Mouse (Mus musculus) heart, embryonic 14.5 days (tissue): Measurements from ENCODE around the gene Ndufaf2. TPM values are rescaled to one million over a fixed set of nuclear protein-coding genes. Genes with fewer than 3 reads are reported as not detected.
A peak's percentile ranks its signal among the peaks of the same experiment; 100 is the strongest.

Experiments used
- ATAC-seq: fragments of 200-750 bp; cut with Nextera tagmentation; 2 replicates; pipeline ENCODE4 v1.8.0; 2017; ENCODE audit warnings: low read depth, moderate TSS enrichment; ENCODE audit not compliant: insufficient number of reproducible peaks, insufficient read depth, low FRiP score
- H3K27ac ChIP-seq, 2 experiments: fragments of 200-500 bp in 1 of 2; fragments of 300-500 bp in 1 of 2; sonication (generic) in 1 of 2; replicated peaks in 1 of 2; 2 replicates each; pipeline ENCODE4 v1.5.1; 2012 to 2014; ENCODE audit warnings: low read depth in 2 of 2, low read length in 2 of 2, control low read depth in 1 of 2, mild to moderate bottlenecking in 1 of 2, mixed read lengths in 1 of 2; ENCODE audit not compliant: control insufficient read depth in 1 of 2, insufficient read depth in 1 of 2
- H3K27me3 ChIP-seq: fragments of 300-500 bp; sonication (generic); 2 replicates; pipeline ENCODE4 v1.6.1; 2014; ENCODE audit warnings: mild to moderate bottlenecking, low read length, control low read depth; ENCODE audit not compliant: control insufficient read depth, insufficient read depth
- H3K36me3 ChIP-seq: fragments of 300-500 bp; sonication (generic); 2 replicates; pipeline ENCODE4 v1.6.1; 2014; ENCODE audit warnings: mild to moderate bottlenecking, control low read depth, low read length, mixed read lengths; ENCODE audit not compliant: control insufficient read depth, insufficient read depth
- H3K4me1 ChIP-seq, 2 experiments: fragments of 200-500 bp in 1 of 2; fragments of 300-500 bp in 1 of 2; sonication (generic) in 1 of 2; 2 replicates each; pipeline ENCODE4 v1.6.1; 2012 to 2014; ENCODE audit warnings: low read length in 2 of 2, control low read depth in 1 of 2, mixed read lengths in 1 of 2; ENCODE audit not compliant: control insufficient read depth in 2 of 2, insufficient read depth in 2 of 2
- H3K4me2 ChIP-seq: fragments of 300-500 bp; sonication (generic); 2 replicates; pipeline ENCODE4 v1.6.1; 2014; ENCODE audit warnings: mild to moderate bottlenecking, low read length
- H3K4me3 ChIP-seq, 2 experiments: fragments of 200-500 bp in 1 of 2; fragments of 300-500 bp in 1 of 2; sonication (generic) in 1 of 2; 2 replicates each; pipeline ENCODE4 v1.5.1; 2012 to 2014; ENCODE audit warnings: low read length in 2 of 2, mild to moderate bottlenecking in 2 of 2, control low read depth in 1 of 2, low read depth in 1 of 2, moderate library complexity in 1 of 2; ENCODE audit not compliant: control insufficient read depth in 1 of 2, insufficient read depth in 1 of 2
- H3K9ac ChIP-seq: fragments of 300-500 bp; sonication (generic); 2 replicates; pipeline ENCODE4 v1.6.1; 2014; ENCODE audit warnings: mild to moderate bottlenecking, low read length
- H3K9me3 ChIP-seq: fragments of 300-500 bp; sonication (generic); 2 replicates; pipeline ENCODE4 v1.6.1; 2016; ENCODE audit warnings: low read length, control low read depth; ENCODE audit not compliant: control insufficient read depth
- WGBS: fragments of 180-500 bp; shearing (Covaris S2); extraction: QIAGEN DNeasy Blood & Tissue Kit; methylation state at CpG from one replicate; pipeline ENCODE4 v1.1.7; 2014; 5-methylcytosine and 5-hydroxymethylcytosine counted together
- polyA plus RNA-seq: library from polyadenylated mRNA; unstranded; fragments of >200 nt; fragmentation: Nextera tagmentation; extraction: Ambion mirVana; gene quantifications from 2 replicates; pipeline ENCODE4 v1.2.1, GENCODE M21; 2014

Ndufaf2 gene
- polyA plus RNA-seq, 1 experiment from 2014 or later, result 56.8 TPM

- Histone ChIP-seq H3K9me3 (no peaks in the 10 kb centered on the region), H3K4me2 (no peak overlapping the region), H3K36me3 (peaks cover 57% of the 10 kb centered on the region), H3K4me3 (no peak overlapping the region), H3K9ac (no peak overlapping the region), H3K27me3 (no peaks in the 10 kb centered on the region), H3K27ac (no peak overlapping the region), H3K4me1 (no peaks in the 10 kb centered on the region)
- 93% methylated on average over 3 of the region's 3 CpGs for WGBS
- no peak for ATAC-seq
These were observed 27.1 kb upstream of the Ndufaf2 start for GRCm38 (mm10) chr13:108185530-108185929.

GRCm38 (mm10) chr13:108184743-108185255 is 26.4 kb upstream of the Ndufaf2 start:
- no peak overlapping the region for H3K9ac ChIP-seq
- no peak overlapping the region for H3K27ac ChIP-seq
- H3K4me3 ChIP-seq, result no peak overlapping the region
- H3K4me2 ChIP-seq, result no peak overlapping the region
- no peak for ATAC-seq
- no peaks in the 10 kb centered on the region for H3K27me3 ChIP-seq
- H3K9me3 ChIP-seq, result no peaks in the 10 kb centered on the region
- H3K36me3 ChIP-seq, result peaks cover 61% of the 10 kb centered on the region
- no peaks in the 10 kb centered on the region for H3K4me1 ChIP-seq

GRCm38 (mm10) chr13:108180821-108181220 is 22.4 kb upstream of the Ndufaf2 start:
- no peaks in the 10 kb centered on the region for H3K27me3 ChIP-seq
- H3K4me3 ChIP-seq, result no peak overlapping the region
- no peaks in the 10 kb centered on the region for H3K9me3 ChIP-seq
- H3K9ac ChIP-seq, result no peak overlapping the region
- 0 out of 4 replicates have a peak overlapping the region, but pooled peaks have one; percentile 3 to 19 for H3K27ac ChIP-seq
- H3K4me2 ChIP-seq, result no peak overlapping the region; the same call in 1 of the 2 replicates
- H3K4me1 ChIP-seq, result no peaks in the 10 kb centered on the region
- peaks cover 70% of the 10 kb centered on the region for H3K36me3 ChIP-seq
- WGBS, result 54% methylated on average over 5 of the region's 5 CpGs
- ATAC-seq, result no peak

GRCm38 (mm10) chr13:108179618-108180017 is 21.2 kb upstream of the Ndufaf2 start:
- WGBS, result 79% methylated on average over 8 of the region's 8 CpGs
- no peaks in the 10 kb centered on the region for H3K9me3 ChIP-seq
- H3K36me3 ChIP-seq, result peaks cover 70% of the 10 kb centered on the region
- no peak overlapping the region for H3K9ac ChIP-seq
- H3K4me1 ChIP-seq, result no peaks in the 10 kb centered on the region
- H3K27ac ChIP-seq, result no peak overlapping the region
- no peak for ATAC-seq
- H3K4me2 ChIP-seq, result no peak overlapping the region
- H3K4me3 ChIP-seq, result no peak overlapping the region
- H3K27me3 ChIP-seq, result no peaks in the 10 kb centered on the region

- H3K4me2 ChIP-seq, result no peak overlapping the region
- H3K9ac ChIP-seq, result no peak overlapping the region
- H3K36me3 ChIP-seq, result peaks cover 52% of the 10 kb centered on the region
- no peak overlapping the region for H3K4me3 ChIP-seq
- H3K9me3 ChIP-seq, result no peaks in the 10 kb centered on the region
- no peaks in the 10 kb centered on the region for H3K4me1 ChIP-seq
- WGBS, result 74% methylated on average over 8 of the region's 8 CpGs
- H3K27me3 ChIP-seq, result no peaks in the 10 kb centered on the region
- no peak for ATAC-seq
- no peak overlapping the region for H3K27ac ChIP-seq
These were observed 12.1 kb upstream of the Ndufaf2 start for GRCm38 (mm10) chr13:108170511-108170910.

GRCm38 (mm10) chr13:108170002-108170401 is 11.6 kb upstream of the Ndufaf2 start:
- H3K4me2 ChIP-seq, result no peak overlapping the region
- no peak overlapping the region for H3K9ac ChIP-seq
- ATAC-seq, result no peak
- no peaks in the 10 kb centered on the region for H3K9me3 ChIP-seq
- no peak overlapping the region for H3K27ac ChIP-seq
- WGBS, result 96% methylated on average over 1 of the region's 1 CpGs
- peaks cover 48% of the 10 kb centered on the region for H3K36me3 ChIP-seq
- no peaks in the 10 kb centered on the region for H3K27me3 ChIP-seq
- H3K4me1 ChIP-seq, result no peaks in the 10 kb centered on the region
- H3K4me3 ChIP-seq, result no peak overlapping the region

- H3K9ac ChIP-seq, result no peak overlapping the region
- H3K27me3 ChIP-seq, result no peaks in the 10 kb centered on the region
- H3K9me3 ChIP-seq, result no peaks in the 10 kb centered on the region
- no peak overlapping the region for H3K27ac ChIP-seq
- H3K4me2 ChIP-seq, result no peak overlapping the region
- peaks cover 2 to 3% of the 10 kb centered on the region in 2 experiments; a peak in 1 of 4 replicates for H3K4me1 ChIP-seq
- 83% methylated on average over 3 of the region's 3 CpGs for WGBS
- no peak for ATAC-seq
- H3K4me3 ChIP-seq, result no peak overlapping the region
- peaks cover 21% of the 10 kb centered on the region for H3K36me3 ChIP-seq
These were observed 6.2 kb upstream of the Ndufaf2 start for GRCm38 (mm10) chr13:108164621-108165020.

GRCm38 (mm10) chr13:108163912-108164311 is 5.5 kb upstream of the Ndufaf2 start:
- Histone ChIP-seq H3K4me3 (no peak overlapping the region), H3K4me2 (no peak overlapping the region), H3K9ac (no peak overlapping the region), H3K27ac (no peak overlapping the region), H3K4me1 (peaks cover 3 to 9% of the 10 kb centered on the region in 2 experiments; a peak in 1 of 4 replicates), H3K36me3 (peaks cover 14% of the 10 kb centered on the region), H3K27me3 (no peaks in the 10 kb centered on the region), H3K9me3 (no peaks in the 10 kb centered on the region)
- WGBS, result 95% methylated on average over 9 of the region's 9 CpGs
- ATAC-seq, result no peak
